Mouse (Mus musculus) heart, adult 9 months (tissue): Measurements from ENCODE around the gene Mlec.

Source experiments
- DNase-seq, 2 experiments: peaks; one replicate each; pipeline ENCODE4 v3.0.0; 2022; ENCODE audit warnings: low spot score in 2 of 2

Gene Mlec

DNA sequence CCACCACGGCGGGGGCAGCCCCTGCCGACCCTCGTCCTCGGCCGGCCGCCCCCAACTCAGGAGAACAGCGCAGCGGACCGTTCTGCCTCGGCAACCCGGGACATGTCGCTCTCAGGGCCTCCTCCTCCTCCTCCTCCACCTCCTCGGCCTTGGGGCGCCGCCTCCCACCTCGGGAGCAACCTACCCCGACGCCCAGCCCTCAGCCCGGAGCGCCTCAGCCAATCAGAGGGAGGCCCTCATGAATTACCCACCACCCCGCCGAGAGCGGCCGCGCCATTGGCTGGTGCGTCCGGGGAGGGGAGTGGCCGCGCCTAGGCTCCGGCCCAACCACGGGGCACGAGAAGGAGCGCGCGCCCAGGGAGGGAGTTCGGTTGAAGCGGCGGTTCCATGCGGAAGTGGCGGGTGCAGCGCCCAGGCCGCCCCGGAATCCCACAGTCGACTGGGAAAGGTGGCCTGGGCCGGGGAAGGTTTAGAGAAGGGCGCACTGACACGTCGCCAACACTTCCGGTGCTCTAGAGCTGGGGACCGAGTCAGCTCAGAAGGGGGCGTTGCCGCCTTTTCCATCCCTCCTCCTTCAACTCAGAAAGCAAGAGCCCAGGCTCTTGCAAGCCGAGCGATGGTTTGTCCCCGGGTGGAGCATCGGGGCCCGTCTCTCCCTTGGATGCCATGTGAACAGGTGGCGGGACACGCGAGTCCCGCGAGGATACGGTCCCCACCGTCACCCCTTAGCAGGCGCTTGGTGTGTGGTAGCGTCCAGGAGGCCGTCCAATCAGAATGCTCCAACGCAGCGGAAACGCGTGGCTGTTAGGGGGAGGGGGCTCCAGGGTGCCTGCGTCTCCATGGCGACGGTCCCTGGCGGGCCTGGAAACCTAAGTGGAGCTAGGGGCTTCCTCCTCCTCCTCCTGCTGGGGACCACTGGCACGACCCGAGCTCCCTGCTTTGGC, at the start of gene Mlec:
Gene Mlec (minus strand): TSS at position 140 of the 944 bp plus-strand sequence.
- DNase-seq = peak; percentile 98

DNA sequence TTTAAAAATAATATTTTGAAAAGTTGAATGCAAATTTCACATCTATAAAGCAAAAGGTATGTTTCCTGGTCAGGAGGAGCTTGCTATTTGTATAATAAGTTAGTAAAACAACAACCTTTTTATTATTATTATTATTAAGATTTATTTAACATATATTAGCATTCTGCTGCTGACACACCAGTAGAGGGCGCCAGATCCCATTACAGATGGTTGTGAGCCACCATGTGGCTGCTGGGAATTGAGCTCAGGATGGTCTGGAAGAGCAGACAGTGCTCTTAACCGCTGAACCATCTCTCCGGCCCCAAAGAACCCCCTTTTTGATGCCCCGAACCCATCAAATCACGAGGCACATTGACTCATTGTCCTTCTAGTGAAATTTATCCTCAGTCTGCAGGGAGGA, 49.3 kb upstream of the Mlec start:
- no peak for DNase-seq

DNA sequence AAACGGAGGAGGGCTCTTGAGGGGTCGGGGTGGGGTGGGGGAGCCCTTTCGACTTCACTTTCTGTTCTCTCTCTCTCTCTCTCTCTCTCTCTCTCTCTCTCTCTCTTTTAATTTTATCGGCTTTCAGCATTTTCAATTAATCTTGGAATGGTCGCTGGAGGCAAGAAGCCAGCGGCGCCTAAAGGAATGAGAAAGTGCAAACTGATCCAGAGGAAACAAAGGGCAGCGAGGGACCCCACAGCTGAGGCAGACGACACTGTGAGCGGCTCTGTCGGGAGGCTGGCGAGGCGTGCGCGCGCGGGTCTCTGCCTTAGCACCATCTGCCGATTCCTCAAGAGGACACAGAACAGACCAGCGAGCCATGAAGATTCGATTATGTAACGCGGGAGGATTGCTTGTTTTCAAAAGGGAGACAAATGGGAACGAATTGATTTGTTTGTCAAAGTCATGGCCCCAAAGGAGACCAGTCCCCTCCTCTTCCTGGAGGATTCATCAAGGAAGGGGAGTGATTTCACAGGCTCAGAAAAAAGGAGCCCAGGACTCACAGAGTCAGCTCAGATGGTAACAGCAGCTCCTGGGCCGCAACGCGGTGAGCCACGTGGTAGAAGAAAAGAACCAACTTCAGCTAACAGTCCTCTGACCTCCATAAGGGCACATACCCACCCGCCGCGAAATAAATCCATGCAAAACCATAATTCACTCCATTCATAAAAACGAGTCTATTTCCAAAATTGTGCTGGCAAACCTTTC, 46.8 kb upstream of the Mlec start:
- peak; percentile 59 to 68 for DNase-seq

DNA sequence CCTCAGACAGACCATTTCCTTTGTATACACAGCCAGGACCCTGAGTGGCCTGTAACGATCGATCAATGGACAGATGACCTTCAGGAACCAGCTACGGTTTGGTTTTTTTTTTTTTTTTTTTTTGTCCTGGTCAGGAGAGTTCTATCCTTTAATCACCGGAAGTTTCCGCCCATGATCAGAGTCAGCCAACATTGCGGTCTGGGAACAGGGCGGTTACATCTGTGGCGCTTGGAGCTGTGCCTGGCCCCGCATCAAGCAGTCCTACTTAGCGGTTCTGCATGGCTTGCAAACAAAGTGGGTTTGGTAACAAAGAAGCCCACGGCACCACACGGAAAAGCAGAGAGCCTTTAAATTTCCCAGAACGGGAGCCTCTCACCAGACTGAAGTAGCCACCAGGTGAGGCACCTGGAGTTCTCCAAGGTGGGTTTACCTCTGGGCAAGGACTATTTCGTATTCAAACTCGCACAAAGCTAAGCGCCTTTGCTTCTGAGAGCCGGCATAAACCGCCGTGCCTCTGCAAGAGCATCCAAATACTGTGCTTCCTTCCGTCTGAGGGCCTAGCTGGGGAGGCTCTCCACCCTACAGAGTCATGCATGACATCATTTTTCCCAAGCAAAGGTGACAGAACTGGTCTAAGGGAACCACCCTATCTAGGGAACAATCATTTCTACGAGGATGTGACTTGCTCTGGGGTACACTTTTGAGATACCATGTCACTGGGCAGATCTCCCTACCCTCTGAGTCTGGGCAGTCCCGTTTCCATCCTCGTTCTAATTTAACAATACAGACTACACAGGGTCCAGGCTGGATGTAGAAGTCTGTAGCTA, 46.0 kb upstream of the Mlec start:
- peak; percentile 39 to 52 for DNase-seq

DNA sequence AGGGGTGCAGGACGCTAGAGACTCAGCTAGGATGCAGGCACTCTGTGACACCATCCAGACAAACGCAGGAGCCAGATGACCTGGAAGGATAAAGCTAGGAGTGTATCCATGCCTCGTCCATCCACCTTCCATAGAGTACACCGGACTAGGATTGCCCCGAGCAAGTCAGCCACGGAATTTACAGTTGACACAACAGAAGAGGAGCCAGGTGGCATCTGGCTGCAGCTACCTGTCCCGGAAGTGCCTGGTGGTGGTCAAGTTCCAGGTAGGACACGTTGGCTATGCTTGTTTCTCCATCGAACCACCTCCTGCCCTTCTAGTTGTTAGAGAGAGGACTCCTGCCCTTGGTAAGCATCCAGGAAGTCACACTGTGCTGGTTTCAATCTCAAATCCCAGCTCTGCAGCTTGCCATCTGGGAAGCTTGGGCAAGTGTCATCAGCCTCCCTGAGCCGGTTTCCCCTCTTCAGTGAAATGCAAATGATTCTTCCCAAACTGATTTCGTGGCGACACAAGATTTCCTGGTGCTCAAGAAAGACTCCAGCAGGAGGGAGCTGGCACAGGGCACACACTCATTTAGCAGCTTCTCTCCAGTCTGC, 36.7 kb upstream of the Mlec start:
- no peak for DNase-seq

DNA sequence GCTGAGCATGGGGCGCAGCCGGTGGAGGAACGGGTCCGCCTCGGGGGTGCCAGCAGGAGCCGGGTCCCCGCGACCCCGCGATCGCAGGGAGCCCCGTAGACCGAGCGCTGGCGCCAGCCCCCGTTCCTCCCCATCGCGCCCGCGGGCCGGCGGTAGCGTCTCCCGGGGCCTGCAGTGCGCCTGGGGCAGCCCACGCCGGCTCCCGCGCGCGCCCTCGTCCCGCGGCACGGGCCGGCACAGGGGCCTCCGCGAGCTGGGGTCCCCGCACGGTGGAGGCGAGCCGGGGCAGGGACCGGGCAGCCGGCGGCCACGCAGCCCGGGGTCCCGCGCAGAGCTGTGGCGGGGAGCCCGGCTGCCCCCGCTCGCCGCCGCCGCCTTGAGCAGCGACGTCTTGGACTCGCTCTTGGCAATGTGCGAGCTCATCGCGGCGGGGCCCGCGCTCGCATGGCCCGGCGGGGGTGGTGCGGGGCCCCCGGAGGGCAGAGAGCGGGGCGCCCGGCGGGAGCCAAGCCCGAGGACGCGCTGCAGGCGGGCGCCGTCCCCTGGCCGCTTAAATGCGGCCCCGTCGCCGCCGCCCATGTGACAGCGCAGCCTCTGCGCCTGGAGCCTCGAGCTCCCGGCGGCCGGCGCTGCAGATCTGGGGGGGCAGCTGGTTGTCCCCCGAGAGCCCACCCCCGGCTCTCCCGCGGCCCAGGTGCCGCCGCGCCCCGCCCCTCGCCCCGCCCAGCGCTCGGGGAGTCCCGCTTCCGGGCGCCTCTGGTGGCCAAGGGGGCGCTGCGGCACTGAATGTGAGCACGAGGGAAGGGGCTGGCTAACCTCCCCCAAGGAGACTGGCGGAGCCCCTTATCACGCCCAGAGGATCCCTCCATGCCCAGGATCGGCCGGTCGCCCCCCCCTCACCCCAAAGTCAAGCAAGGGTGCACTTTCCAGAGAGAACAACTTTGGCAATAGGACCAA, 36.0 kb upstream of the Mlec start, which contains the start of gene Cabp1:
Gene Cabp1 (minus strand): TSS at position 713 of the 957 bp plus-strand sequence.
- no peak for DNase-seq

DNA sequence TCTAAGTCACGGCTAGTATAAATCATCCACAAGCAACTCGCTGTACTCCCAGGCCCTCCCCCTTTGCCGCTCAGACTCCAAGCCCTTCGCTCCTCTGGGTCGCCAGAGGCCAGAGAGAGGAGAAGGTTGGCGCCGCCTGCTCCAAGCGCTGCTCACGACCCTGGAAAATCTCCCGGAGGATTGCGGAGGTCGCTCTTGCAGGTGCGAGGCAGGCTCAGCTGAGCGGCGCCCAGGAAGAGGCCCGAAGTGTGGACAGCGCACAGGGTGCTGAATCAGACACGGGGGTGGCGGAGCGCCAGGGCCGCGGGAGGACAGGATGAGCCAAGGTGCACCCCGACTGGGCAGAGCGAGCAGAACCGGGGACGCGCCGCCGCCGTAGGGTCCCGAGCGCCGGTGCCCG, 35.2 kb upstream of the Mlec start:
- DNase-seq = peak in 1 of 2 experiments; percentile 21

DNA sequence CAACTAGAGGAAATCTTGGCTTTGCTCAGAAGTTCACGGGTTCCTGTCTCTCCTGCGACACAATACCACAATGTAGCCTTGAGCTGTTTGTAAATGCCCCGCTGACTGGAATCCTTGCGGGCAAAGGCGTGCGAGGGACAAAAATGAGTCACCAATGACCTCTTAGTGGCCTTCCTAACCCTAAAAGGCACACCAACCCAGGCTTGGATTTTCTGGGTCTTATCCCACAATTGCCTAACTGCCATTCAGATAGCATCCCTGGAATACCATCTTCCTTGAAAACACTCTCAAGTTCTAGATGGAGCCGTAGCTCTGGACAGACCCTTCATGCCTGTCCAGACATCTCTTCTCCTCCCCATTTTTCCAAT, 34.8 kb upstream of the Mlec start:
- DNase-seq = no peak

DNA sequence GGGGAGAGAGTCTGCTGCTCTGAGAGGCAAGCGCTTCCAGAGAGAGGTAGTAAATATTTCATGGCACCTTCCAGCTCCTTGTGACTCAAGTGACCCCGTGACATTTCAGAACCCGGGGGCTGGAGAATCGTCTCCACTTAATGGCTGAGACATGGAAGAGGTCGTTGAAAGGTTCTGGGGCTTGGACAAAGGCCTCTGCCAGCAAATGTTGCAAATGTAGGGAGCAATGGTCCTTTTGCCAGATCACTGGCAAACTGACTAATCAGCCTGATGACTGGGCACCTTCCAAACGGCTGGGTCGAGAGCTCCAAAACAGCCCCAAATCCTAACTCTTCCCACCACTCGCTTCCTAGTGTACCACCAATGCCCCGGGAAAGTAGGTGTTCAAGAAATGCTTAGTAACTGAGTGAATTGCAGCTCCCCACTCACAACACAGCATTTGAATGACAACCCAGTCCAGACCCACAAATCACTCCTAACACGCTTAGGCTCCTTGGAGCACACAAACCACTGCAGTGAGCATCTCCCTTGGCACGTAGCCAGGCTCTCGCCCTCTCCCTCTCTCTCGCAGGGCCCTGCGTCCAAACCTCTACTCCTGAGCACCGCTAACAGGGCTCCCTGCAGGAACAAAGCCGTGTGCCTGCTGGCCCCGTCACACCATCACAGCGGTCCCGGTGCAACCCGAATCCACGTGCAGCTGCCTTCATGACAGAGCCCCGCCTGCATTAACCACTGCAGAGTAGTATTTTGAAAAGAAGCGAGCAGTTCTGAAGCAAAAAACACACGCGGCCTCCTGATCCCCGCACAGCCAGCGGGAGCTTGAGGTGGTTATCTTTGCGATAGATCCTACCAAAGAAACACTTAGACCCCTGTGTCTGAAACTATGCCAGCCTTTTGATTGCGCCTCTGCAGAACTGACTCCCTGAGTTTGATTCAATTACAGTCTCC, 34.2 kb upstream of the Mlec start:
- no peak for DNase-seq

DNA sequence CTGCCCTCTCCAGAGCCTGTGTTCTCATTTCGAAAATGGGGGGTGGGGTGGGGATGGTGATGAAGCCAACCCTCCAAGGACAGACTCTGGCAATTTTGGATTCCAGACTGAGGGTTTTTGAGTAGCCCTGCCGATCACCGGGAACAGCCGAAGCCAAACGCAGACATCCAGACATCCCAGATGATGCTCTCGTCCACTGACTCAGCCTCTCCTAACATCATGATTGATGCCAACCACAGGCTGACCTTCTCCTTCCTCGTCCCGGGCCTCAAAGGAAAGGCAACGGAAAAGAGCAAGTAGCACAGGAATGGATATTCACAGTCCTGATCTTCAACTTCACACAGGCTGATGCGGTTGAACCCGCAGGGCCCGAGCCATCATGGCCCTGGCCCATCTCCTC, 32.1 kb upstream of the Mlec start:
- no peak for DNase-seq

DNA sequence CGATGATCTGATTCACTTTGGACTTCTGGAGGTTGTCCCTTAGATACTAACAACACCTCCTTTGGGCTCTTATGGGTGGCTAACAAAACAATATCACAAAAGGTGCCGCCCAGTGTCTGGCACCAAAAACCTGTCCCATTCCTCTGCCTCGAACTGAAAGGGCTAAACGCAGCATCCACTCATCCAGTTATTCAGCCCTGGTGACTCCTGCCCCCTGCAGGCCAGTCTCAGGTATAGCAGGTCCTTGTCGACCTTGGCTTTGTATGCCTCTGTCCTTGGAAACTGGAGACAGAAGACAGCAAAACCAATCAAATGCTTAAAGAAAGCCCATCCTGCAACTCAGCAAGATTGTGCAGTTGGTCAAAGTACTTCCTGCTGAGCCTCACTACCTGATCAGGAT, 30.8 kb upstream of the Mlec start:
- no peak for DNase-seq

DNA sequence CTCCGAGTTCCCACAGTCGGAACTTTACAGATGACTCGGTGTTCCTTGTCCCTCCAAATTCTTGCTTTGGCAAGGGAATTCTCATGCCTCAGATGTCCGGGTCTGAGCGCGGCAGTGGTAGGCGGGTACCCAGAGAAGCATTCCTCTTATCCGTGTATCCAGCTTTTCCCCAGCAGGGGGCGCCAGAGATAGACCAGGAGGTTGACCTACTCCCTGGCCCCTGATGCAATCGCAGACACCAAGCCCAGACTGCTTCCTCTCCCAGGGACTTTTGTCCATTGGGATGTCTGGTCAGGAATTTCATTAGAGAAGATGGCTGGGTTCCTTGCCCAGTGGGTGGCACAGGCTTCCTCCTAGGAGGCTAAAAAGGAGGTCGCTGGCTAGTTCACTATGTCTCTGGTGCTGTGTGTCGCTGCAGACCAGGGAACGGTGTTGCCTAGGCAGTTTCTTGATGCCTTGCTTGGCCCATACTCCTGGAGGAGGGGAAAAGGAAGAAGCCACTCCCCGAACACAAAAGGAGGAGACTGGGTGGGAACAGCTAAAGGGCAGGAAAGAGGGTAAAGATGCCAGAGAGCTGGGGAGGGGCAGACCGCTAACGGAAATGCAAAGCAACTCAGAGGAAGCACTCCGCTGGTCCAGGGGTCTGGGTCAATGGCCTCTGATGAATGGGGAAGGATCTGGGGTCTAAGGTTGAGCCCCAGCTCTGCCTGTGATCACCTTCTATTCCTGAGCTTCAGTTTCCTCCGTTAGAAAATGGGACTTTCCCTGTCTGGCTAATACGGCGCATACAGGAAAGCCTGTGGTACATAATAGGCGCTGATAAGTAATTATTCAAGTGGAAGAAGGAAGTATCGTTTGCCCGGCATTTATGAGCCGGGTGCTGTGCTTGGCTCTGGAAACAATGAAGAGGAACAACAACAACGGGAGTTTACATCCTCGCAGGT, 29.5 kb upstream of the Mlec start:
- peak; percentile 94 to 96 for DNase-seq

DNA sequence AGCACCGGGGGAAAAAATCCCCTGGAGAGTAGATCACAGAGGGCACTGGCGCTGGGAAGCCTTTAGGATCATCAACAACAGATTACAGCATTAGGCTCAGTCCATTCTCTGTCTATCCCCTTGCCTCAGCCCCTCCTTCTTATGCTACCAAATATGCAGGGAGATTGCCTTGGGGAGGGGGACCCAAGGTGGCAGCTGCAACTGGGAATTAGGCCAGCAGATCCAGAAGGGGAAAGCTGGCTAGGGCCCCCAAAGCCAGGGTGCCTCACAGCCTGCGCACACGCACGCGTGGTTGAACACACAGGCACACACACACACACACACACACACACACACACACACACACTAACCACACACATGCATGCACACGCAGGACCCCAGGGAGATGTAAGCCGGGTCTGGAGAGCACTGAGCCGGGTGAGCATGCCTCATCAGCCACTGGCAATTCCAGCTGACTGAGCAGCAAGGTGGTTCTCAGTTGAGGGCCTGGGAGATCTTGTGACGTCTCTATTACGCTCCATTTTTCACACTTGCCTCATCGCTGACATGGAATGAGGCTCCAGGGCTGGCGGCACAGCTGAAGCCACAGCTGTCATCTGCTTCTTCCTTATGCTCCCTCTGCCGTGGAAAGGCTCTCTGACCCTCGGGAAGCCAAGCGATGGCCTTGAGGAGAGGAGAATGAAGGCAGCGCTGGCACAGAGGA, 28.5 kb upstream of the Mlec start:
- no peak for DNase-seq

DNA sequence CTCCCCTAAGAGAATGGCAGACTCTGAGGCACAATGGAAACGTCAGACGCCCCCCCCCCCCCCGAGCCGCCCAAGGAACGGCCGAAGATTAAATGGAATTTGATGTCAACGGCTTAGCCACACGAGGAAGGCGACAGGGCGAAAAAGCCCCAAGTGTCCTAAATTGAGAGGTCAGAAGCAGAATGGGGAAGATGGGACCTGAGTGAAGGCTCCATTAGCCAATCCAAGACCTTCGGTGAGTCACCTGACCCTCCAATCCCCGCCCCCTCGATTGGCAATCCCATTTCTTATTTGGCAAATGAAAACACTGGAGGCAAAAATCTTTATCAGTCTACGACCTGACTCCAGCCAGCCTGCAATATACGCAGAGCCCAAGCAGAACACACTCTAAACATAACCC, 26.7 kb upstream of the Mlec start:
- DNase-seq = peak; percentile 75 to 80

DNA sequence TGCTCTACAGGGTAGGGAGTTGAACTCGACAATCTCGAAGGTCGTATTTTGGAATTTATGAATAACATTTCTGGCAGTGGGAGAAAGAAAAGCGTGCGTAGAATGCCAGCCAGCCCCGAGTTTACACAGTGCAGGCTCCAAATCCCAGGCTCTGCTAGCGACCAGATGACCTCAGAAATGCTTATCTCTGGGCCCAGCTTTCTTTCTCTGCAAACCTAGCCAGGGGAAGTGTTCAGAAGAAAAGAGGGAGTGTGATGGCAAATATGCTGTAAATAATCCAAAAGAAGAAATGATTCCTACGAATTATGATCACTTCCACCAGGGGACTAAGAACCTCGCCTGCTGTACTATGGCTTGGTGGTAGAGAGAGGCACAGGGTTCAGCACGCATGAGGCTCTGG, 25.5 kb upstream of the Mlec start:
- DNase-seq = no peak

DNA sequence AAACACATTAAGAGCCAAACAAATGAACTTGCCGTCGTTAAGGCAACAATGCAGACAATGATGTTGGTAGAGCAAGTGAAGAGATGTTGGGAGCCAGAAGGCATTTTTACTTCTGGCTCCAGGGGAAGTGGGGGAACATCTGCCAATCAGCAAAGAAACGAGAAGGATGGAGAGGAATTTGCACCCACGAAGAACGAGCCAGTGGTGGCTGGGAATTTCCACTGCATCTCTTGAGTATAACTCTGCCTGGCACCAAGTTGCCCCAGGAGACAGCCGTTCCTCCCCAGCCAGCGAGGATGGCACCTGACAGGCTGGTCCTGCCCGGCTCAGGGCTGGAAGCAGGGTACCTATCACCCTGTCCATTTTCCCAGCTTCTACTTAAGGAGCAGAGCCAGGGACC, 24.9 kb upstream of the Mlec start:
- DNase-seq = no peak

DNA sequence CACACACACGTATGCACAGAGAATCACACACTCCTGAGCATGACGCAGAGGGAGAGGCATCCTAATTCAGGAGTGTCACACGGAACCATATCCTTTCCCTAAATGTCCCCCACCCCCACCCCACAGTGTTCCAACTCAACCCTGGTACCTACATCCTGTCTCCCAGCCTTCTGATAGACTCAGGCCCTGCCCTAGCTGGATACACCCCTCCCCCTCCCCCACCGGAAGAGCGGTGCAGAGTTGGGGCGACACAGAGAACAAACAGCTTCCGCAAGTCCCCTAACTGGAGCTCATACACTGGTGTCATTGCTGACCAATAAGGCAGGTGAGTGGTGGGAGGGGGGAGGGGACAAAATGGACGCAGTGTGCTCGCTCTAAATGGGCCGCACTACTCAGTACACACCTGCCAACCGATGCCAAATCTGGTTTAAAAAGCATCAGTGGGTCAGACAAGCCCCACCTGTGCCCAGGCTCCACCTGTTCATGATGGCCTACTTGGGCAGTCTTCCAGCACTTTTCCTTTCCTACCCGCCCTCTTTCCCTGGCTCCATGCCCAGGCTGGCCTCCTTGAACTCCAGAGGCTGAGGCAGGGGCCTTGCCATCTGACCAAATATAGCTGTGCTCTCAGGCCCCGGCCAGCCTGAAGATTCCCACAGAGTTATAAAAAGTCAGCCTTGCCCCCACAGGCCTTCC, 23.4 kb upstream of the Mlec start:
- DNase-seq = no peak
